Mouse (Mus musculus) kidney, embryonic 16.5 days (tissue): ENCODE measurements around the gene Bmp7. TPM values are rescaled to one million over a fixed set of nuclear protein-coding genes. Genes with fewer than 3 reads are reported as not detected.

Experiments
- ATAC-seq: fragments of 200-750 bp; cut with Nextera tagmentation; 2 replicates; pipeline ENCODE4 v1.8.0; 2017; ENCODE audit warnings: moderate TSS enrichment; ENCODE audit not compliant: low FRiP score, low TSS enrichment
- H3K27ac ChIP-seq: fragments of 300-500 bp; sonication (generic); 2 replicates; pipeline ENCODE4 v1.5.1; 2014; ENCODE audit warnings: low read length
- H3K27me3 ChIP-seq: fragments of 300-500 bp; sonication (generic); 2 replicates; pipeline ENCODE4 v1.6.1; 2014; ENCODE audit warnings: low read length, control low read depth, mixed read lengths; ENCODE audit not compliant: insufficient read depth
- H3K36me3 ChIP-seq: fragments of 300-500 bp; sonication (generic); 2 replicates; pipeline ENCODE4 v1.6.1; 2014; ENCODE audit warnings: low read length, control low read depth, mixed read lengths; ENCODE audit not compliant: insufficient read depth
- H3K4me1 ChIP-seq: fragments of 300-500 bp; sonication (generic); 2 replicates; pipeline ENCODE4 v1.6.1; 2014; ENCODE audit warnings: low read length, control low read depth, mixed read lengths; ENCODE audit not compliant: insufficient read depth
- H3K4me2 ChIP-seq: fragments of 300-500 bp; sonication (generic); replicated peaks from 2 replicates; pipeline ENCODE4 v1.6.1; 2014; ENCODE audit warnings: low read depth, low read length
- H3K4me3 ChIP-seq: fragments of 300-500 bp; sonication (generic); 2 replicates; pipeline ENCODE4 v1.5.1; 2014; ENCODE audit warnings: mild to moderate bottlenecking, low read length
- H3K9ac ChIP-seq: fragments of 300-500 bp; sonication (generic); replicated peaks from 2 replicates; pipeline ENCODE4 v1.6.1; 2014; ENCODE audit warnings: low read length
- H3K9me3 ChIP-seq: fragments of 300-500 bp; sonication (generic); 2 replicates; pipeline ENCODE4 v1.6.1; 2016; ENCODE audit warnings: low read length, control low read depth
- WGBS: fragments of 180-500 bp; shearing (Covaris S2); extraction: QIAGEN DNeasy Blood & Tissue Kit; methylation state at CpG from one replicate; pipeline ENCODE4 v1.1.7; 2014; 5-methylcytosine and 5-hydroxymethylcytosine counted together
- polyA plus RNA-seq: library from polyadenylated mRNA; unstranded; fragments of >200 nt; fragmentation: Nextera tagmentation; extraction: Ambion mirVana; gene quantifications from 2 replicates; pipeline ENCODE4 v1.2.1, GENCODE M21; 2015

The Bmp7 gene
- polyA plus RNA-seq = 39.8 and 49.7 TPM in 2 replicates

GRCm38 (mm10) chr2:172940003-172940798 lies at the start of gene Bmp7:
TSS of gene Bmp7 (minus strand) at chr2:172940321.
- H3K27me3 ChIP-seq = peaks cover 6% of the 10 kb centered on the region; the same call in 1 of the 2 replicates
- peak within 1 kb of the TSS; percentile 71 for H3K4me2 ChIP-seq
- under 1% methylated on average over 82 of the region's 82 CpGs for WGBS
- peak; percentile 83 for ATAC-seq
- no peaks in the 10 kb centered on the region for H3K9me3 ChIP-seq
- peaks cover 66% of the 10 kb centered on the region for H3K4me1 ChIP-seq
- peak within 1 kb of the TSS; percentile 83 for H3K9ac ChIP-seq
- H3K27ac ChIP-seq = peak within 1 kb of the TSS; percentile 95
- H3K36me3 ChIP-seq = no peaks in the 10 kb centered on the region
- peak within 1 kb of the TSS; percentile 74 for H3K4me3 ChIP-seq

DNA sequence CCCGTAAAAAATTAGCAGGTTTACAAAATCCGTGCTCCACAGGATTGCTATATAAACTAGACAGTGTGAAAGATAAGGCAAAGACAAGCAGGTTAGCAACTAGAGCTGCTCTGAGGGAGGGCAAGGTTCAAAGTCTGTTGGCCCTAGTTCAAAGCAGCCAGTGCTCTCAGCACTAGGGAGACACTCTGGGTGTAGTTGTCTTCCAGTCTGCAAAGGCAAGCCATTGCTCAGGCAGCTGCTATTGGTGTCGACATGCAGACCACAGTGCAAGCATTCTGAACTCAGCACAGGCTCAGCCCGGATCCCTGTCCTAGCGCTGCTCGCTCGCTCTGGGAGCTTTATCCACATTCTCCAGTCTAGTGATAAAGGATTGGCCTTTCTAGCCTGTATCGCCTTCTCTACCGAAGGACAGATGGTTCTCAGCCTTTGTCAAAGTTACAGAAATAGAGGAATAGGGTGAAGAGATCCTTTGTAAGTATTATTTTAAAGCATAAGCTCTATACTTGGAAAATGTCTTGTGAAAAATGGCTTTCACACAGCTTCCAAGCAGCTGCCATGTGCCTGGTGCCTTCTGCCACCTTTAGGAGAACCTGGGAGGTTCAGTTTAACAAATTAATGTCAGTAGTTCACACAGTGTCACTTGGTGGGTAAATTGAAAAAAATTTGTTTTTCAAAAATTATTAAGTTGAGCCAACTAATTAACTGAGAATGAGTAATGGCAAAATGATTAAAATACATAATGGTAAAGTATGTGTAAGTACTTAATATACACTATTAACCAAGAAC lies 42.8 kb upstream of the Bmp7 start:
- Histone ChIP-seq H3K27ac (no peak overlapping the region), H3K4me1 (no peaks in the 10 kb centered on the region), H3K9ac (no peak overlapping the region), H3K36me3 (no peaks in the 10 kb centered on the region), H3K9me3 (peaks cover 6% of the 10 kb centered on the region; the same call in 1 of the 2 replicates), H3K4me3 (no peak overlapping the region), H3K4me2 (no peak overlapping the region), H3K27me3 (no peaks in the 10 kb centered on the region)
- peak; percentile 31; the same call in 1 of the 2 replicates for ATAC-seq
- WGBS = 77% methylated on average over 9 of the region's 9 CpGs

GRCm38 (mm10) chr2:172979666-172980345 lies 39.7 kb upstream of the Bmp7 start:
- Histone ChIP-seq H3K9ac (no peak overlapping the region), H3K4me1 (peaks cover 18% of the 10 kb centered on the region), H3K27me3 (no peaks in the 10 kb centered on the region), H3K4me2 (no peak overlapping the region), H3K36me3 (no peaks in the 10 kb centered on the region), H3K9me3 (peaks cover 6% of the 10 kb centered on the region; the same call in 1 of the 2 replicates), H3K27ac (no peak overlapping the region), H3K4me3 (no peak overlapping the region)
- WGBS = 96% methylated on average over 38 of the region's 43 CpGs
- ATAC-seq = no peak

DNA sequence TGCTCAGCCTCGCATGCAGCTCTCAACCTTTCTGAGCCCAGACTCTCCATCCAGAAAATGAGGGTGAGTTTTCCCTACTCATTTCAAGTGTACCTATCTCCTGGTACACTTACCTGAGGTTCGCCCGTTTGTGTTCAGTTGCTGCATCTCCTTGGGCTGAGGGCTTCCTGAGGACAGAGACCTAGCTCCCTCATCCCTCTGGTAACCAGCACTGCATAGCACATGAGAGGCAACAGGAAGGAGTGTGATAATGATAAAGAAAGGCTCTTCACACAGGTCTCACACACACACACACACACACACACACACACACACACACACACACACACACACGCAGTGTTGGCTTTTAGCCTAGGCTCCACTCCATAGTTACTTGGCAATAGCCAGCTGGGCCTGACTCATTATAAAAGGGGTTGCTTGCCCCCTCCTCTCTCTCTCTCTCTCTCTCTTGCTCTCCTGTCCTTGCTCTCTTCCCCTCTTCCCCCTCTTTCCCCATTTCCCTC lies 38.1 kb upstream of the Bmp7 start:
- Histone ChIP-seq H3K4me1 (peaks cover 18% of the 10 kb centered on the region), H3K27me3 (no peaks in the 10 kb centered on the region), H3K9ac (no peak overlapping the region), H3K36me3 (no peaks in the 10 kb centered on the region), H3K27ac (no peak overlapping the region), H3K4me3 (no peak overlapping the region), H3K4me2 (no peak overlapping the region), H3K9me3 (peaks cover 6% of the 10 kb centered on the region; the same call in 1 of the 2 replicates)
- ATAC-seq = no peak
- 67% methylated on average over 4 of the region's 4 CpGs for WGBS

GRCm38 (mm10) chr2:172977409-172978130 lies 37.4 kb upstream of the Bmp7 start, which contains the start of gene Spo11:
TSS of gene Spo11 (plus strand) at chr2:172977700.
- Histone ChIP-seq H3K4me2 (peak within 1 kb of the TSS; percentile 28), H3K9ac (peak within 1 kb of the TSS; percentile 44), H3K36me3 (no peaks in the 10 kb centered on the region), H3K4me3 (no peak within 1 kb of the TSS), H3K27me3 (no peaks in the 10 kb centered on the region), H3K4me1 (peaks cover 18% of the 10 kb centered on the region), H3K9me3 (peaks cover 6% of the 10 kb centered on the region; the same call in 1 of the 2 replicates), H3K27ac (peak within 1 kb of the TSS; percentile 34; the same call in 1 of the 2 replicates)
- 18% methylated on average over 14 of the region's 14 CpGs for WGBS
- ATAC-seq = no peak

GRCm38 (mm10) chr2:172976661-172977238 lies 36.6 kb upstream of the Bmp7 start:
- H3K27me3 ChIP-seq = no peaks in the 10 kb centered on the region
- 0 out of 2 replicates have a peak overlapping the region, but pooled peaks have one; percentile 44 for H3K9ac ChIP-seq
- WGBS = 20% methylated on average over 7 of the region's 7 CpGs
- H3K4me3 ChIP-seq = no peak overlapping the region
- H3K4me2 ChIP-seq = peak overlapping the region; percentile 28
- H3K9me3 ChIP-seq = peaks cover 6% of the 10 kb centered on the region; the same call in 1 of the 2 replicates
- 0 out of 2 replicates have a peak, but pooled peaks have one; percentile 21 for ATAC-seq
- H3K27ac ChIP-seq = no peak overlapping the region; the same call in 1 of the 2 replicates
- peaks cover 18% of the 10 kb centered on the region for H3K4me1 ChIP-seq
- H3K36me3 ChIP-seq = no peaks in the 10 kb centered on the region

GRCm38 (mm10) chr2:172975159-172975558 lies 35.0 kb upstream of the Bmp7 start:
- H3K27ac ChIP-seq = no peak overlapping the region
- H3K4me1 ChIP-seq = peaks cover 18% of the 10 kb centered on the region
- peaks cover 5% of the 10 kb centered on the region; the same call in 1 of the 2 replicates for H3K9me3 ChIP-seq
- ATAC-seq = no peak
- no peaks in the 10 kb centered on the region for H3K27me3 ChIP-seq
- H3K4me3 ChIP-seq = no peak overlapping the region
- no peaks in the 10 kb centered on the region for H3K36me3 ChIP-seq
- H3K4me2 ChIP-seq = no peak overlapping the region
- H3K9ac ChIP-seq = no peak overlapping the region
- WGBS = 88% methylated on average over 6 of the region's 6 CpGs

GRCm38 (mm10) chr2:172974701-172975100 lies 34.6 kb upstream of the Bmp7 start:
- Histone ChIP-seq H3K9ac (no peak overlapping the region), H3K36me3 (no peaks in the 10 kb centered on the region), H3K27me3 (no peaks in the 10 kb centered on the region), H3K4me2 (no peak overlapping the region), H3K4me3 (no peak overlapping the region), H3K9me3 (0 out of 2 replicates have a peak, but pooled peaks cover under 1% of the 10 kb centered on the region), H3K4me1 (peaks cover 18% of the 10 kb centered on the region), H3K27ac (no peak overlapping the region)
- 32% methylated on average over 7 of the region's 7 CpGs for WGBS
- no peak for ATAC-seq
